Mouse (Mus musculus) erythroblast, embryonic 14.5 days (primary cell): ENCODE measurements around the gene Lap3.

ENCODE experiments used
- GATA1 ChIP-seq: IDR thresholded peaks from 2 replicates; pipeline ENCODE4 v1.6.1; 2012; ENCODE audit warnings: low read length, inconsistent platforms, mixed read lengths
- TAL1 ChIP-seq: IDR thresholded peaks from 3 replicates; pipeline ENCODE4 v1.6.1; 2012; ENCODE audit warnings: low read length, inconsistent platforms, mixed read lengths

- TF ChIP-seq GATA1 (no peak), TAL1 (no peak)
Measured at GRCm38 (mm10) chr5:45539502-45539901, 46.3 kb downstream of the Lap3 start.
